Mouse (Mus musculus) small intestine, adult 2 months (tissue): ENCODE data around the gene Ankrd13b.

Source experiments
- CTCF ChIP-seq: fragments of 200-500 bp; IDR thresholded peaks from 2 replicates; pipeline ENCODE4 v1.5.1; 2012; ENCODE audit warnings: low read depth, mild to moderate bottlenecking, control low read depth, inconsistent platforms, low read length, moderate library complexity, mixed read lengths; ENCODE audit not compliant: insufficient replicate concordance, insufficient read length; ENCODE audit errors: extremely low read depth
- POLR2A ChIP-seq: fragments of 200-500 bp; IDR thresholded peaks from 2 replicates; pipeline ENCODE4 v1.6.1; 2012; ENCODE audit warnings: low read depth, mild to moderate bottlenecking, control low read depth, inconsistent platforms, low read length, moderate library complexity

- TF ChIP-seq POLR2A (no peak), CTCF (no peak)
Observed at GRCm38 (mm10) chr11:77504377-77504776, 14.9 kb upstream of the Ankrd13b start.
